Mouse (Mus musculus) thymus, adult 2 months (tissue): ENCODE results near the gene Neurl4. TPM values are rescaled to one million over a fixed set of nuclear protein-coding genes. Genes with fewer than 3 reads are reported as not detected.
A peak's percentile ranks its signal among the peaks of the same experiment; 100 is the strongest.

Experiments
- DNase-seq: peaks from one replicate; pipeline ENCODE4 v3.0.0; 2021
- H3K27ac ChIP-seq: fragments of 200-500 bp; 2 replicates; pipeline ENCODE4 v1.5.1; 2012; ENCODE audit warnings: low read length, control low read depth; ENCODE audit not compliant: control insufficient read depth, insufficient read depth
- H3K27me3 ChIP-seq: fragments of 200-500 bp; 2 replicates; pipeline ENCODE4 v1.6.1; 2012; ENCODE audit warnings: mild to moderate bottlenecking, low read length, moderate library complexity, mixed read lengths; ENCODE audit not compliant: control insufficient read depth, insufficient read depth
- H3K36me3 ChIP-seq: fragments of 200-500 bp; 2 replicates; pipeline ENCODE4 v1.6.1; 2012; ENCODE audit warnings: mild to moderate bottlenecking, low read length, moderate library complexity; ENCODE audit not compliant: control insufficient read depth, insufficient read depth
- H3K4me1 ChIP-seq: fragments of 200-500 bp; replicated peaks from 2 replicates; pipeline ENCODE4 v1.6.1; 2012; ENCODE audit warnings: low read length; ENCODE audit not compliant: control insufficient read depth, insufficient read depth
- H3K4me3 ChIP-seq: fragments of 200-500 bp; 2 replicates; pipeline ENCODE4 v1.5.1; 2012; ENCODE audit warnings: mild to moderate bottlenecking, low read length, control low read depth, moderate library complexity; ENCODE audit not compliant: control insufficient read depth, insufficient read depth
- CTCF ChIP-seq: fragments of 200-500 bp; IDR thresholded peaks from 2 replicates; pipeline ENCODE4 v1.5.1; 2012; ENCODE audit warnings: mild to moderate bottlenecking, control low read depth, low read length, moderate library complexity, borderline replicate concordance; ENCODE audit not compliant: control insufficient read depth, poor library complexity, insufficient read depth; ENCODE audit errors: extremely low read depth
- POLR2A ChIP-seq: fragments of 200-500 bp; IDR thresholded peaks from 2 replicates; pipeline ENCODE4 v1.6.1; 2012; ENCODE audit warnings: mild to moderate bottlenecking, low read length, control low read depth, moderate library complexity; ENCODE audit not compliant: control insufficient read depth, poor library complexity, insufficient read depth; ENCODE audit errors: extremely low read depth
- WGBS: fragments of 180-500 bp; shearing (Covaris S2); methylation state at CpG from one replicate; pipeline ENCODE4 v1.1.7; 2018; 5-methylcytosine and 5-hydroxymethylcytosine counted together
- polyA plus RNA-seq: library from polyadenylated mRNA; depleted of rRNA; stranded (reverse); fragments of >200 nt; gene quantifications from 2 replicates; pipeline ENCODE4 v1.2.3, GENCODE M21; 2012

Neurl4 gene
- polyA plus RNA-seq, 1 experiment, result 85.3 TPM

DNA sequence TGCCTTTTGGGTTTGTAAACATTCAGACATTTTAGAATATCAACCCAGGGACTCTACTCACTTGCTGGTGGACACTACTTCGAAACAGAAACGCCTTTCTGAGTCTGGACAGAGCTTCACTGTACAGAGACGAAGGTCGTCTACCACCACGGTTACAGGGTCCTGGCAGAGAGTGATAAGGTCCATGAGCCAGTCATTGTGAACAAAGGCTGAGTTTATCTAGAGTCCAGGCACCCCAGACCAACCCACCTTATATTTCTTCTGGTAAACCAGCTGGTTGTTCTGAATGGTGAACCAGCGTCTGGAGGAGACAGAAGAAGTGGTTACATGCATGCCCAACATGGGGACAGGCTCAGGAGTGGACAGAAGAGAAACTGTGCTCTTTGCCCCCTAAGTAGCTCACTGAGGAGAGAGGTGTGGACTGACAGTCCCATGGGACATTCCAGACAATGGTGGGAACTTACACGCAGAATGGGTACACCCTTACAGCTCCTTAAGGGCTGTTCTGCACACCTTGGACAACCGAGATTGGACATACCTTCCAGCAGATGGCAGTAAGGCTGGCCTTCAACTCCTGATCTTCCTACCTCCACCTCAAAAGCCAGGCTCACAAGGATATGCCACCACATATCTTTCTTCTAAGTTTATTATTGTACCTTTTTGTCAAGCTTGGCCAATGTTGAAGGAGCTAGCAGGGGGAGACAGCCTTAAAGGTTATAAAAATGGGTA lies 13.8 kb upstream of the Neurl4 start:
- Histone ChIP-seq H3K27me3 (no peaks in the 10 kb centered on the region), H3K4me3 (no peak overlapping the region), H3K27ac (no peak overlapping the region), H3K36me3 (peaks cover 78% of the 10 kb centered on the region), H3K4me1 (peaks cover 10% of the 10 kb centered on the region)
- 91% methylated on average over 8 of the region's 8 CpGs for WGBS
- DNase-seq, result no peak
- TF ChIP-seq CTCF (no peak), POLR2A (no peak)

DNA sequence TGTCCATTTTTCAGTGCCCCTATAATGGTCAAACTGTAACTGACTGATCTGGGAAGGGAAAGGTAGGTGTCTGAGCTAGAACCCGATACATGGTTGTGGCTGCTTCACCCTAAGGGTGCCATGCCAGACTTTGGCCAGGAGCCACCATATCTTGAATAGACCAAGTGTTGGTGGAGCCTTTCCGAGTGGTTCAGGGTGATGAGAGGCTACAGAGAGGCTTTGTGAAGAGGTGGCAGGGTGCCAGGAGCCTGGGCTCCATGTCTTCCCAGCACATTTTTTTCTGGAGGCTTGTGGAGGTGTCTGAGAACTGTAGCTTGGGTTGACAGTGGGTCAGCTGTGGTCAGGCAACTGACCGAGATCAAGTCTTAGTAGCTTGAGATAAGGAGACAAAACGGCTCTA lies 9.4 kb upstream of the Neurl4 start:
- 0 out of 2 replicates have a peak overlapping the region, but pooled peaks have one; percentile 12 for H3K27ac ChIP-seq
- WGBS, result 95% methylated on average over 4 of the region's 4 CpGs
- H3K27me3 ChIP-seq, result no peaks in the 10 kb centered on the region
- H3K4me3 ChIP-seq, result no peak overlapping the region
- DNase-seq, result no peak
- TF ChIP-seq CTCF, result no peak
- no peak for TF ChIP-seq POLR2A
- peaks cover 45% of the 10 kb centered on the region for H3K36me3 ChIP-seq
- peaks cover 24% of the 10 kb centered on the region for H3K4me1 ChIP-seq

DNA sequence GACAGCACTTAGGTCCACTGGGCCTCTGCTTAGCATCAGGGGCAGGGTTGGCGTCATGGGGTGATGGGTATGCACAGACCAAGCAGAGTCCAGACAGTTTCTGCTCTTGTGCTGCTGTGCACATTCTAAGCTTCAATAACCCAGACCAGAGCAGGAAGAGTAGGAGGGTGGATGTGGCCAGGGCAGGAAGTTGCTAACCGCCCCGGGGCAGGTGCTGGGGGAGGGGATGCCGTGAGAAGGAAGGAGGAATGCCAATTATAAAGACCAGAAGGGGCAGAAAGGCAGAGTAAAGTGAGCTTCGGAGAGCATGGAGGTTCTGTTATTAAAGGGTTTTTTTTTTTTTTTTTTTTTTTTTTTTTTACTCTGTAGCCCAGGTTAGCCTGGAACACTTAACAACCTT lies 6.2 kb upstream of the Neurl4 start:
- H3K27ac ChIP-seq, result peak overlapping the region; percentile 100
- H3K36me3 ChIP-seq, result peaks cover 13% of the 10 kb centered on the region
- peaks cover 35% of the 10 kb centered on the region for H3K4me1 ChIP-seq
- WGBS, result 3% methylated on average over 5 of the region's 5 CpGs
- DNase-seq, result peak; percentile 91
- TF ChIP-seq POLR2A (0 out of 2 replicates have a peak, but pooled peaks have one; percentile 9), CTCF (no peak)
- H3K27me3 ChIP-seq, result no peaks in the 10 kb centered on the region
- peak overlapping the region; percentile 69 for H3K4me3 ChIP-seq

DNA sequence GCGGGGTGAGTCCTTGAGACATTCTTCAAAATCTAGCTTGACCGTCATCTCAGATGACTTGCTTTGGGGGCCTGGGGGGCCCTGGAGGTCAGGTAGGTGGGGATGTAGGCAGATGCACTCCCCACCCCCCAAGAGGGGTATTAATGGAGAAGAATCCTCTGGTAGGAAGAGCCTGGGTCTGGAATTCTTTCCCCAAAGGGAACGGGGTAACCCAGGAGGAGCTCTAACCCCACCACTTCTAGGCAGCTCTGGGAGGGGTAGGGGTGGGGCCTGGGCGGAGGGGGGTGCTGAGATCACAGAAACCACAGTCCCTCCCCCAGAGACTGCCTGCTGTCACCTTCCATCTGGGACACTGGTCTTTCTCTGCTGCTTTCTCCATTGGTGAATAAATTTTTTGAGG lies 5.6 kb upstream of the Neurl4 start, which contains the start of gene Acap1:
Acap1 (minus strand) TSS at position 249 of the 400 bp plus-strand sequence.
- Histone ChIP-seq H3K4me1 (peaks cover 38% of the 10 kb centered on the region), H3K27me3 (no peaks in the 10 kb centered on the region), H3K36me3 (peaks cover 7% of the 10 kb centered on the region), H3K27ac (peak within 1 kb of the TSS; percentile 100), H3K4me3 (peak within 1 kb of the TSS; percentile 69)
- 1% methylated on average over 4 of the region's 4 CpGs for whole genome bisulfite sequencing
- peak; percentile 75 for DNase-seq
- peak; percentile 69 for TF ChIP-seq POLR2A
- no peak for TF ChIP-seq CTCF

DNA sequence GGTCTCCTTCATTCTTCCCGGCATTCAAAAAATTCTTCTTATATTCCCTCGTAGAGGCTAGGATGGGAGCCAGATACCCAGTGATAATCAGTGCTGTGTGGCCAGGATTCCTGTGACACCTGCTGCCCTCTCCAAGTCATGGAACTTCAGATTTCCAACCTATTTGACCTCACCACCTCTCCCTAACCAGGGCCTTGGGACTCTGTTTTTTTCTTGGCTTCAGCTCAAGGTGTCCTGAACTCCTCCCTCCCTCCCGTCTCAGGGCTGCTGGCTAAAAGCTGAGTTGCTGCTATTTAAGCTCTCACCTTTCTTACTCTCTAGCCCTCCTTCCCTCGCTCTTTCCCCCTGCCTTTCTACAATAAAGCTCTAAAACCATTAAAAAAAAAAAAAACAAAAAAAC lies 1.0 kb upstream of the Neurl4 start:
- Histone ChIP-seq H3K36me3 (peaks cover 8% of the 10 kb centered on the region; the same call in 1 of the 2 replicates), H3K4me3 (peak overlapping the region; percentile 23), H3K4me1 (peaks cover 24% of the 10 kb centered on the region), H3K27ac (peak overlapping the region; percentile 74), H3K27me3 (no peaks in the 10 kb centered on the region)
- no peak for TF ChIP-seq POLR2A
- TF ChIP-seq CTCF, result no peak
- no peak for DNase-seq
- 27% methylated on average over 4 of the region's 4 CpGs for WGBS

DNA sequence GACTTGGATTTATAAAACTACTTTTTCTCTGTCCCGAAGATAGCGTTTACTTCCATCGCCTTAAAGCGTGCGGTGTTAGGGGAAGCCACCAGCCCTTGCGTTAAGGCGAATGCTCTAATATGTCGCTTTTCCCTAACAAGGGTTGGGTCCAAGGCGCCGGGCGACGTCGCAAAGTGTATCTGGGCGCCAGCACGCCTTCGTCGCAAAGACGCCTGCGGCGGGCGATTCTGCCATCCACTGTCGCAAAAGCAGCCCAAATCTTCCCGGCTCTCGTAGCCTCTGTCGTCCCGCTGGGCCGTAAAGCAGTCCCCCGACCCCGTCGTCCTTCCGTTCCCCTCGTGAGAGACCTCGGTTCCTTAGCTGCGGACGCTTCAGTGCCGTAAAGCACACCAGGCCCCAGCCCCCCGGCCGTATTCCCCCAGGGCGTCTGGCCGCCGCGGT lies 554 bp downstream of the Neurl4 start:
- DNase-seq, result peak; percentile 94
- H3K36me3 ChIP-seq, result peaks cover 18% of the 10 kb centered on the region
- WGBS, result under 1% methylated on average over 42 of the region's 42 CpGs

DNA sequence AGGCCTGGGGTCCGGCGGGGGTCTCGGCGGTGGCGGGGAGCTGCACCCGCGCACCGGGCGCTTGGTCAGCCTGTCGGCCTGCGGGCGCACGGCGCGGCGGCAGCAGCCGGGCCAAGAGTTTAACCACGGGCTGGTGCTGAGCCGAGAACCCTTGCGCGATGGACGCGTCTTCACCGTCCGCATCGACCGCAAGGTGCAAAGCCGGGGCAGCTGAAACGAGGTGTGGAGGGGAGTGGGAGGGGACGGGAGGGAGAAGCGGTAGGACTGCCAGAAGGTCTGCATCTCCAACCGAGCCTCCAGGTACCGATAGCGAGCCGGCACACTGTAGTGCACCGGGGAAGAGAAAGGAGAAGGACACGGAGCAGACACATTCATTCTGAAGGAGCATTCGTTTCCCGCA lies 1.1 kb downstream of the Neurl4 start:
- peaks cover 18% of the 10 kb centered on the region for H3K36me3 ChIP-seq
- DNase-seq, result no peak
- H3K27me3 ChIP-seq, result no peaks in the 10 kb centered on the region
- under 1% methylated on average over 39 of the region's 39 CpGs for WGBS
- peak overlapping the region; percentile 65 for H3K4me3 ChIP-seq
- peaks cover 18% of the 10 kb centered on the region for H3K4me1 ChIP-seq
- H3K27ac ChIP-seq, result 0 out of 2 replicates have a peak overlapping the region, but pooled peaks have one; percentile 2
- no peak for TF ChIP-seq CTCF
- TF ChIP-seq POLR2A, result no peak

More for the DNA sequence above, 554 bp downstream of the Neurl4 start:
- Histone ChIP-seq H3K27ac (peak overlapping the region; percentile 86), H3K27me3 (no peaks in the 10 kb centered on the region), H3K4me3 (peak overlapping the region; percentile 65), H3K4me1 (peaks cover 18% of the 10 kb centered on the region)
- no peak for TF ChIP-seq POLR2A
- 0 out of 2 replicates have a peak, but pooled peaks have one; percentile 17 for TF ChIP-seq CTCF
